Mouse (Mus musculus) CH12.LX (cell line): ENCODE results near the gene Wdr62. TPM values are rescaled to one million over a fixed set of nuclear protein-coding genes. Genes with fewer than 3 reads are reported as not detected.

Source experiments
- DNase-seq: peaks from one replicate; pipeline ENCODE4 v3.0.0-alpha.2; 2013; ENCODE audit errors: extremely low read depth
- H3K27ac ChIP-seq: 2 replicates; pipeline ENCODE4 v1.5.1; 2012; ENCODE audit warnings: low read depth, mild to moderate bottlenecking, control low read depth, moderate library complexity; ENCODE audit not compliant: insufficient read depth
- H3K27me3 ChIP-seq: replicated peaks from 2 replicates; pipeline ENCODE3; 2012; ENCODE audit warnings: inconsistent platforms
- H3K36me3 ChIP-seq, 2 experiments: replicated peaks in 1 of 2; 2 replicates each; pipeline versions ENCODE3 to v1.6.1; 2012; ENCODE audit warnings: inconsistent platforms in 1 of 2, low read length in 1 of 2, mild to moderate bottlenecking in 1 of 2, mixed read lengths in 1 of 2, moderate library complexity in 1 of 2; ENCODE audit not compliant: control insufficient read depth in 1 of 2, insufficient read depth in 1 of 2
- H3K4me1 ChIP-seq, 2 experiments: 2 replicates each; pipeline ENCODE4 v1.6.1; 2012; ENCODE audit warnings: inconsistent platforms in 1 of 2, moderate library complexity in 1 of 2; ENCODE audit not compliant: insufficient read depth in 2 of 2, control insufficient read depth in 1 of 2
- H3K4me2 ChIP-seq: 2 replicates; pipeline ENCODE4 v1.6.1; 2012; ENCODE audit warnings: low read depth, mild to moderate bottlenecking, control low read depth; ENCODE audit not compliant: poor library complexity, insufficient read depth, severe bottlenecking
- H3K4me3 ChIP-seq, 3 experiments: fragments of 150-350 bp in 1 of 3; sonication (generic) in 1 of 3; replicated peaks in 1 of 3; 2 replicates each; pipeline versions ENCODE3 to v1.5.1; 2011 to 2012; ENCODE audit warnings: low read depth in 2 of 3, low read length in 2 of 3, mild to moderate bottlenecking in 2 of 3, moderate library complexity in 2 of 3, control low read depth in 1 of 3, improper control_type of control experiment in 1 of 3, inconsistent platforms in 1 of 3, mixed read lengths in 1 of 3; ENCODE audit not compliant: poor library complexity in 1 of 3
- H3K79me2 ChIP-seq: replicated peaks from 2 replicates; pipeline ENCODE4 v1.6.1; 2012; ENCODE audit warnings: mild to moderate bottlenecking, moderate library complexity; ENCODE audit not compliant: control insufficient read depth, poor library complexity, insufficient read depth, severe bottlenecking; ENCODE audit errors: extremely low read depth
- H3K9ac ChIP-seq: 2 replicates; pipeline ENCODE4 v1.6.1; 2012; ENCODE audit warnings: low read depth, mild to moderate bottlenecking, control low read depth, moderate library complexity; ENCODE audit not compliant: insufficient read depth
- H3K9me3 ChIP-seq: replicated peaks from 2 replicates; pipeline ENCODE3; 2012; ENCODE audit warnings: low read length, inconsistent platforms, mixed read lengths
- BHLHE40 ChIP-seq: IDR thresholded peaks from 2 replicates; pipeline ENCODE4 v1.6.1; 2011; ENCODE audit warnings: mild to moderate bottlenecking, low read depth, low read length, improper control_type of control experiment
- CHD1 ChIP-seq: IDR thresholded peaks from 2 replicates; pipeline ENCODE4 v1.6.1; 2012; ENCODE audit warnings: low read depth, low read length, improper control_type of control experiment, inconsistent platforms
- CHD2 ChIP-seq: IDR thresholded peaks from 2 replicates; pipeline ENCODE4 v1.6.1; 2011; ENCODE audit warnings: low read length, improper control_type of control experiment
- ELF1 ChIP-seq: IDR thresholded peaks from 2 replicates; pipeline ENCODE4 v1.6.1; 2014; ENCODE audit warnings: low read depth, mild to moderate bottlenecking, inconsistent platforms, low read length, improper control_type of control experiment
- EP300 ChIP-seq: IDR thresholded peaks from 2 replicates; pipeline ENCODE4 v1.6.1; 2011; ENCODE audit warnings: low read length, improper control_type of control experiment
- ETS1 ChIP-seq: conservative IDR thresholded peaks from 2 replicates; pipeline ENCODE4 v1.6.1; 2012; ENCODE audit warnings: low read depth, mild to moderate bottlenecking, inconsistent platforms, low read length, improper control_type of control experiment, moderate library complexity
- GABPA ChIP-seq: IDR thresholded peaks from 2 replicates; pipeline ENCODE4 v1.6.1; 2012; ENCODE audit warnings: low read depth, low read length, improper control_type of control experiment, inconsistent platforms; ENCODE audit not compliant: insufficient replicate concordance
- HCFC1 ChIP-seq: IDR thresholded peaks from 2 replicates; pipeline ENCODE4 v1.6.1; 2012; ENCODE audit warnings: low read depth, mild to moderate bottlenecking, inconsistent platforms, low read length, improper control_type of control experiment
- IRF4 ChIP-seq: IDR thresholded peaks from 2 replicates; pipeline ENCODE4 v1.6.1; 2014; ENCODE audit warnings: low read depth, mild to moderate bottlenecking, inconsistent platforms, low read length, improper control_type of control experiment
- JUND ChIP-seq: conservative IDR thresholded peaks from 2 replicates; pipeline ENCODE4 v1.6.1; 2011; ENCODE audit warnings: low read depth, low read length, improper control_type of control experiment
- KAT2A ChIP-seq: IDR thresholded peaks from 2 replicates; pipeline ENCODE4 v1.6.1; 2012; ENCODE audit warnings: low read length, improper control_type of control experiment, inconsistent platforms; ENCODE audit not compliant: insufficient replicate concordance
- MAFK ChIP-seq: IDR thresholded peaks from 2 replicates; pipeline ENCODE4 v1.6.1; 2011; ENCODE audit warnings: low read length, improper control_type of control experiment; ENCODE audit not compliant: insufficient replicate concordance
- MAX ChIP-seq: IDR thresholded peaks from 2 replicates; pipeline ENCODE4 v1.6.1; 2011; ENCODE audit warnings: low read length, improper control_type of control experiment
- MAZ ChIP-seq: IDR thresholded peaks from 2 replicates; pipeline ENCODE4 v1.6.1; 2012; ENCODE audit warnings: low read depth, mild to moderate bottlenecking, inconsistent platforms, low read length, improper control_type of control experiment, moderate library complexity
- MEF2A ChIP-seq: IDR thresholded peaks from 2 replicates; pipeline ENCODE4 v1.6.1; 2014; ENCODE audit warnings: low read depth, mild to moderate bottlenecking, inconsistent platforms, low read length, improper control_type of control experiment, borderline replicate concordance
- MXI1 ChIP-seq: IDR thresholded peaks from 2 replicates; pipeline ENCODE4 v1.6.1; 2011; ENCODE audit warnings: mild to moderate bottlenecking, low read depth, low read length, improper control_type of control experiment
- MYC ChIP-seq: IDR thresholded peaks from 2 replicates; pipeline ENCODE4 v1.6.1; 2011; ENCODE audit warnings: low read depth, mild to moderate bottlenecking, improper control_type of control experiment, low read length
- NELFE ChIP-seq: IDR thresholded peaks from 2 replicates; pipeline ENCODE4 v1.6.1; 2011; ENCODE audit warnings: low read depth, low read length, improper control_type of control experiment
- NRF1 ChIP-seq: IDR thresholded peaks from 2 replicates; pipeline ENCODE4 v1.6.1; 2014; ENCODE audit warnings: low read depth, mild to moderate bottlenecking, inconsistent platforms, low read length, improper control_type of control experiment, moderate library complexity
- POLR2AphosphoS2 ChIP-seq: IDR thresholded peaks from 2 replicates; pipeline ENCODE4 v1.6.1; 2011; ENCODE audit warnings: low read depth, low read length, improper control_type of control experiment
- RAD21 ChIP-seq: IDR thresholded peaks from 2 replicates; pipeline ENCODE4 v1.6.1; 2011; ENCODE audit warnings: low read depth, mild to moderate bottlenecking, low read length, improper control_type of control experiment, moderate library complexity
- RCOR1 ChIP-seq: conservative IDR thresholded peaks from 2 replicates; pipeline ENCODE4 v1.6.1; 2012; ENCODE audit warnings: low read depth, mild to moderate bottlenecking, inconsistent platforms, low read length, improper control_type of control experiment
- SMC3 ChIP-seq: IDR thresholded peaks from 2 replicates; pipeline ENCODE4 v1.6.1; 2011; ENCODE audit warnings: low read depth, low read length, improper control_type of control experiment
- TBP ChIP-seq: conservative IDR thresholded peaks from 2 replicates; pipeline ENCODE4 v1.6.1; 2011; ENCODE audit warnings: low read depth, low read length, improper control_type of control experiment
- TCF12 ChIP-seq: IDR thresholded peaks from 2 replicates; pipeline ENCODE4 v1.6.1; 2014; ENCODE audit warnings: low read depth, mild to moderate bottlenecking, inconsistent platforms, low read length, improper control_type of control experiment
- UBTF ChIP-seq: IDR thresholded peaks from 2 replicates; pipeline ENCODE4 v1.6.1; 2012; ENCODE audit warnings: low read depth, mild to moderate bottlenecking, inconsistent platforms, low read length, improper control_type of control experiment, moderate library complexity
- USF1 ChIP-seq: IDR thresholded peaks from 2 replicates; pipeline ENCODE4 v1.6.1; 2014; ENCODE audit warnings: low read depth, mild to moderate bottlenecking, inconsistent platforms, low read length, improper control_type of control experiment
- USF2 ChIP-seq: conservative IDR thresholded peaks from 2 replicates; pipeline ENCODE4 v1.6.1; 2011; ENCODE audit warnings: low read depth, low read length, improper control_type of control experiment
- ZC3H11A ChIP-seq: IDR thresholded peaks from 2 replicates; pipeline ENCODE4 v1.6.1; 2012; ENCODE audit warnings: low read depth, mild to moderate bottlenecking, inconsistent platforms, low read length, improper control_type of control experiment
- ZKSCAN1 ChIP-seq: IDR thresholded peaks from 2 replicates; pipeline ENCODE4 v1.6.1; 2012; ENCODE audit warnings: low read depth, inconsistent platforms, low read length, improper control_type of control experiment, borderline replicate concordance
- ZNF384 ChIP-seq: IDR thresholded peaks from 2 replicates; pipeline ENCODE4 v1.6.1; 2012; ENCODE audit warnings: low read depth, low read length, improper control_type of control experiment, inconsistent platforms
- dilution Hi-C: fragments of 300-500 bp; cut with MboI; formaldehyde crosslinking; loops from 2 replicates; pipeline ENCODE4 v1.14.3; 2020; ENCODE audit warnings: low sequenced_read_pairs; ENCODE audit not compliant: extremely low pct_unique_long_range_greater_than_20kb, extremely low pct_ligation_motif_present
- in situ Hi-C: fragments of 300-500 bp; cut with MboI; formaldehyde crosslinking; loops from 3 replicates; pipeline ENCODE4 v1.14.3; 2019; ENCODE audit warnings: low sequenced_read_pairs, low pct_ligation_motif_present, low pct_unique_long_range_greater_than_20kb, mixed read lengths
- polyA plus RNA-seq: library from polyadenylated mRNA; unstranded; fragments of >175 nt; gene quantifications from 2 replicates; pipeline ENCODE4 v1.2.1, GENCODE M21; 2012; ENCODE audit warnings: low read depth; ENCODE audit not compliant: insufficient read length
- total RNA-seq, 2 experiments: library from RNA; depleted of rRNA; stranded (reverse); fragments of 300-350 nt in 1 of 2; fragments of >200 nt in 1 of 2; gene quantifications; 2 replicates each; pipeline ENCODE4 v1.2.3; 2012 to 2014

Gene Wdr62
- total and polyA plus RNA-seq, 3 experiments = 2.3 to 19.7 (median 5.3) TPM

DNA sequence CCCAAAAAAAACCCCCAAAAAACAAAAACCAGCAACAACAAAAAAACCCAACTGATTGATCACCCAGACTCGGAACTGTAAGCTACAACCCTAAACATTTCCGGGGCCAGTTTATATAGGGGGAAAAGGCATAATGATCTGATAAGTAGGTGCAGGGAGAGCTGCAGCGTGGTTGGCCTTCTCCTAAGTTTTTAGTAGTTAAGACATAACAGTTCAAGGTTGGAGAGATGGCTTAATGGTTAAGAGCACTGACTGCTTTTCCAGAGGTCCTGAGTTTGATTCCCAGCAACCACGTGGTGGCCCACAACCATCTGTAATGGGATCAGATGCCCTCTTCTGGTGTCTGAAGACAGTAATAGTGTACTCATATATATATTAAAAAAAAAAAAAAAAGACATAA, 1.3 kb upstream of the Wdr62 start:
- no peak for DNase-seq
- Histone ChIP-seq H3K4me1 (peaks cover 5 to 26% of the 10 kb centered on the region in 2 experiments), H3K4me3 (no peak overlapping the region), H3K9ac (no peak overlapping the region), H3K27ac (no peak overlapping the region), H3K36me3 (peaks cover 0 to 8% of the 10 kb centered on the region in 2 experiments), H3K27me3 (peaks cover 9% of the 10 kb centered on the region), H3K4me2 (no peak overlapping the region)
- in situ Hi-C loops = no loop called here
- dilution Hi-C loops = no loop called here
- TF ChIP-seq JUND (no peak), USF2 (no peak), ZC3H11A (no peak), ELF1 (no peak), MAFK (no peak), IRF4 (no peak), CHD1 (no peak), CHD2 (no peak), POLR2AphosphoS2 (no peak), RAD21 (no peak), UBTF (no peak), TBP (no peak), MYC (no peak), MAX (no peak), NELFE (no peak), SMC3 (no peak), NRF1 (no peak)
- TF ChIP-seq, all 38 proteins: peak for 0
- Histone ChIP-seq H3K9me3 (no peaks in the 10 kb centered on the region), H3K79me2 (peaks cover 5% of the 10 kb centered on the region; the same call in 1 of the 2 replicates)

DNA sequence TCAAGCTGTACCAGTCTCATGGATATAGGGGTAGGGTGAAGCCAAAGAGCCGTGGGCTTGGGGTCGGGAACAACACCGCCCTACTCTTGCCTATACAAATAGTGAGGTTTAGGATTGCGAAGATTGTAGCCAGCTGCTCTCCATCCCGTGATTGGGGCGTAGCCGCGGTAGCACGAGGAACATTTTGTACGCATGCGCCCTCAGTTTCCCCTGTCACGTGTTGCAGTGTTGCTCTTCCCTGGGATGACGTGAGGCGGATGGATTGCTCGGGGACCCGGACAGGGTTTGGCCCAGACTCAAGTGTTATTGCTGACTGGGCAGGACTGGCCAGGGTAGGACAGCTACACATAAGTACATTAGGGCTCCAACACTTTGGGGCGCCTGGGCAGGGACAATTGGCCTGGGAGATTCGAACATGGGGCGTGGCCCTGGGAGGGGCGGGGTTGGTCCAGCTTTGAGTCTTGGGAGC, 485 bp upstream of the Wdr62 start:
- H3K9me3 ChIP-seq = no peaks in the 10 kb centered on the region
- H3K27me3 ChIP-seq = peaks cover 2% of the 10 kb centered on the region
- peak overlapping the region; percentile 97 for H3K27ac ChIP-seq
- H3K4me1 ChIP-seq = peaks cover 5 to 26% of the 10 kb centered on the region in 2 experiments
- H3K9ac ChIP-seq = peak overlapping the region; percentile 80
- H3K79me2 ChIP-seq = peaks cover 5% of the 10 kb centered on the region; the same call in 1 of the 2 replicates
- in situ Hi-C loops (no loop called here), dilution Hi-C loops (no loop called here)
- H3K4me2 ChIP-seq = peak overlapping the region; percentile 60
- peak overlapping the region; percentile 54 to 76 (median 72) for H3K4me3 ChIP-seq
- peak; percentile 89 for DNase-seq
- H3K36me3 ChIP-seq = peaks cover 0 to 10% of the 10 kb centered on the region in 2 experiments
- no peak for TF ChIP-seq ZKSCAN1
- peak; percentile 88 for TF ChIP-seq MXI1
- peak; percentile 98 for TF ChIP-seq MAX
- TF ChIP-seq RCOR1 = no peak
- no peak for TF ChIP-seq ZNF384
- TF ChIP-seq USF2 = peak; percentile 94
- peak; percentile 87 for TF ChIP-seq CHD1
- 0 out of 2 replicates have a peak, but pooled peaks have one; percentile 25 for TF ChIP-seq MEF2A
- peak; percentile 93 for TF ChIP-seq USF1
- peak; percentile 86 for TF ChIP-seq BHLHE40
- TF ChIP-seq GABPA = no peak
- 0 out of 2 replicates have a peak, but pooled peaks have one; percentile 13 for TF ChIP-seq HCFC1
- 0 out of 2 replicates have a peak, but pooled peaks have one; percentile 27 for TF ChIP-seq KAT2A
- peak; percentile 15; the same call in 1 of the 2 replicates for TF ChIP-seq NELFE
- TF ChIP-seq EP300 = no peak
- TF ChIP-seq MAFK = peak; percentile 75
- 0 out of 2 replicates have a peak, but pooled peaks have one; percentile 46 for TF ChIP-seq MAZ
- peak; percentile 32 for TF ChIP-seq ETS1
- TF ChIP-seq ZC3H11A = no peak
- 0 out of 2 replicates have a peak, but pooled peaks have one; percentile 45 for TF ChIP-seq TCF12
- TF ChIP-seq MYC = peak; percentile 74
- peak; percentile 83 for TF ChIP-seq NRF1
